Mouse (Mus musculus): ENCODE measurements around the gene Atp9a. TPM values are rescaled to one million over a fixed set of nuclear protein-coding genes. Genes with fewer than 3 reads are reported as not detected.

Atp9a gene
- polyA plus RNA-seq, 1 experiment from 2014 or later, result 19.5 TPM

DNA sequence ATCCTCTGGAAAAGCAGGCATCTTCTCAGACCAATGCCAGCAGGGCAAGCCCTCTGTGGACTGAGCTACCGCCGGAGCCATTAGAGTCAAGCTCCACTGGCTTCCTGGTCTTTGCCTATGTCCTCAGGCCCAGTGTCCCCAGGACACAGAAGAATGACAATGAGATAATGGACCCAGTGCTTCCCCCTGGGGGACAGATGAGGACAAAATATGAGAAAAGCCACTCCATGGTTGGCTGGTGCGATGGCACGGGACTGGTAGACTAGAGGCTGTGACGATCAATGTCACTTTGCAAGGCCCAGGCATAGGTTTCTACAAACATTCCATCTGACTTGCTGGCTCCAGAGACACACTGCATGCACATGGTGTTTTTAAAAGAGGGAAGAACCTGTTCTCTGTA, 149.2 kb downstream of the Atp9a start:
- Histone ChIP-seq H3K4me3 (ENCODE audit: low read depth, low read length) (no peak overlapping the region), H3K4me1 (ENCODE audit: insufficient read depth, low read depth, low read length) (no peaks in the 10 kb centered on the region), H3K9ac (replicated peaks; ENCODE audit: low read depth) (no peak overlapping the region), H3K4me2 (replicated peaks; ENCODE audit: low read depth, low read length) (no peak overlapping the region), H3K36me3 (ENCODE audit: insufficient read depth, low read length) (no peaks in the 10 kb centered on the region), H3K27me3 (replicated peaks; ENCODE audit: insufficient read depth, low read length) (0 out of 2 replicates have a peak, but pooled peaks cover 11% of the 10 kb centered on the region), H3K27ac (ENCODE audit: low read length) (no peak overlapping the region), H3K9me3 (ENCODE audit: low read length) (no peaks in the 10 kb centered on the region)
- ATAC-seq (no peak), DNase-seq (ENCODE audit: low spot score) (no peak)
- TF ChIP-seq CTCF (IDR thresholded peaks at IDR 0.05), result peak; percentile 50
- TF ChIP-seq EP300 (IDR thresholded peaks at IDR 0.05), result no peak
- WGBS, result 90% methylated on average over 5 of the region's 5 CpGs

DNA sequence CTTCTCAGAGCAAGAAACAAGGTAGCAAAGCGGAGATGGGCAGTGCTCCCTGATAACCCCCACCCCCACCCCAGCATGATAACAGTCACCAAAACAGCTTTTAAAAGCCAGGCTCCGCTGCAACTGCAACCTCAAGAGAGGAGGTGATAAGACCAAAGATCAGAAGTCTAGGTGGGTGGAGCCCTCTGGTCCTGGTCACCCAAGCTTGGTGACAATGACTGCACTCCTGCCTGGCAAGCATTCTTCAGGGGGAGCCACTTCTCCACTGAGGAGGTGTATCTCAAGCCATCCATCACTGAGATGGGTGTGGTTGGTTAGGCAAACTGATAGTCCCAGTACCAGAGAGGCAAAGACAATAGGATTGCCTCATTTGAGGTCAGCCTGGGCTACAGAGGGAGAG, 151.1 kb downstream of the Atp9a start:
- H3K27me3 ChIP-seq (replicated peaks; ENCODE audit: insufficient read depth, low read length), result 0 out of 2 replicates have a peak, but pooled peaks cover 12% of the 10 kb centered on the region
- no peaks in the 10 kb centered on the region for H3K4me1 ChIP-seq (ENCODE audit: insufficient read depth, low read depth, low read length)
- H3K4me3 ChIP-seq (ENCODE audit: low read depth, low read length), result no peak overlapping the region
- H3K4me2 ChIP-seq (replicated peaks; ENCODE audit: low read depth, low read length), result no peak overlapping the region
- WGBS, result 53% methylated on average over 2 of the region's 2 CpGs
- no peak overlapping the region for H3K9ac ChIP-seq (replicated peaks; ENCODE audit: low read depth)
- no peak for DNase-seq (ENCODE audit: low spot score)
- H3K27ac ChIP-seq (ENCODE audit: low read length), result no peak overlapping the region
- no peak for ATAC-seq
- H3K36me3 ChIP-seq (ENCODE audit: insufficient read depth, low read length), result no peaks in the 10 kb centered on the region
- TF ChIP-seq EP300 (IDR thresholded peaks at IDR 0.05) (no peak), CTCF (IDR thresholded peaks at IDR 0.05) (no peak)
- no peaks in the 10 kb centered on the region for H3K9me3 ChIP-seq (ENCODE audit: low read length)

DNA sequence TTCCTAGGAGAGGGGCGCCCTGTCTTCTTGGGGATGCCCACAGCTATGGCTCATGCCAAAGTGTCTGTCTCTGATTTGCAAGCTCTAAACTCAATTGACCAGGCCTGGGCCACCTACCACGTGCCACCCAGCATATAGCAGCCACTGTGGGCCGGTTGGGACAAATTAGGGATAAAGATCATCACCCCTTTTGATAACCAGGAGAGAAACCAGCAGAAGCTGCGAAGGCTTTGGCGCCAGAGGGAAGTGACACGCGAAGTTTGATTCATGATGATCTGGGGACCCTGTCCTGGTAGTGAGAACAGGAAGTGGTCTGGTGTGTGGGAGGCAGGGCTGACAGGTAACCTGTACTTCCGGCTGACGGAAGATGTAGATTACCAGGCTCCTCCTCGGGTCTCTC, 151.7 kb downstream of the Atp9a start:
- WGBS, result 31% methylated on average over 10 of the region's 10 CpGs
- TF ChIP-seq EP300 (IDR thresholded peaks at IDR 0.05), result no peak
- no peak for TF ChIP-seq CTCF (IDR thresholded peaks at IDR 0.05)
- Histone ChIP-seq H3K4me3 (ENCODE audit: low read depth, low read length) (peak overlapping the region; percentile 33; the same call in 1 of the 2 replicates), H3K4me1 (ENCODE audit: insufficient read depth, low read depth, low read length) (no peaks in the 10 kb centered on the region), H3K27me3 (replicated peaks; ENCODE audit: insufficient read depth, low read length) (0 out of 2 replicates have a peak, but pooled peaks cover 12% of the 10 kb centered on the region), H3K27ac (ENCODE audit: low read length) (no peak overlapping the region), H3K9me3 (ENCODE audit: low read length) (no peaks in the 10 kb centered on the region), H3K36me3 (ENCODE audit: insufficient read depth, low read length) (no peaks in the 10 kb centered on the region), H3K4me2 (replicated peaks; ENCODE audit: low read depth, low read length) (peak overlapping the region; percentile 71), H3K9ac (replicated peaks; ENCODE audit: low read depth) (no peak overlapping the region)
- ATAC-seq (no peak; the same call in 1 of the 2 replicates), DNase-seq (ENCODE audit: low spot score) (no peak)

DNA sequence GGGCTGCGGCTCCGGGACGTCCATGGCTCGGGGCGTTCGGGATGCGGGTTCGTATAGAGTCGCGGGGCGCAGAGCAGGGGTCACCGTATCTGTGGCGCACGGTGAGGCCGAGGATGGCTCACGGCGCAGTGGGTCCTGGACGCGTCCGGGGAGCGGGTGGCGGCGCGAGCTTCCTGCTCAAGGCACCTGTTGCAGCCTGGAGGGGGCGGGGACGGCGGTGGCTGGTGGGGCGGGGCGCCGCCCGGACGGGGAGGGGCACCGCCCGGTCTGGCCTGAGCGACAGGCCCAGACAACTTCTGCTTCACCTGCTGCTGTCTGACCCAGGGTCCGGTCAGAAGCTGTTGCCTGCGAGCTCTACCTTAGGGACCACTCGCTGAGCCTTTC, 152.0 kb downstream of the Atp9a start:
- Histone ChIP-seq H3K36me3 (ENCODE audit: insufficient read depth, low read length) (no peaks in the 10 kb centered on the region), H3K9me3 (ENCODE audit: low read length) (no peaks in the 10 kb centered on the region), H3K9ac (replicated peaks; ENCODE audit: low read depth) (no peak overlapping the region), H3K27me3 (replicated peaks; ENCODE audit: insufficient read depth, low read length) (0 out of 2 replicates have a peak, but pooled peaks cover 12% of the 10 kb centered on the region), H3K4me3 (ENCODE audit: low read depth, low read length) (peak overlapping the region; percentile 33), H3K4me2 (replicated peaks; ENCODE audit: low read depth, low read length) (peak overlapping the region; percentile 71), H3K27ac (ENCODE audit: low read length) (no peak overlapping the region), H3K4me1 (ENCODE audit: insufficient read depth, low read depth, low read length) (no peaks in the 10 kb centered on the region)
- ATAC-seq (peak; percentile 88), DNase-seq (ENCODE audit: low spot score) (peak; percentile 57)
- WGBS, result 1% methylated on average over 33 of the region's 38 CpGs
- TF ChIP-seq CTCF (IDR thresholded peaks at IDR 0.05) (no peak), EP300 (IDR thresholded peaks at IDR 0.05) (no peak)

DNA sequence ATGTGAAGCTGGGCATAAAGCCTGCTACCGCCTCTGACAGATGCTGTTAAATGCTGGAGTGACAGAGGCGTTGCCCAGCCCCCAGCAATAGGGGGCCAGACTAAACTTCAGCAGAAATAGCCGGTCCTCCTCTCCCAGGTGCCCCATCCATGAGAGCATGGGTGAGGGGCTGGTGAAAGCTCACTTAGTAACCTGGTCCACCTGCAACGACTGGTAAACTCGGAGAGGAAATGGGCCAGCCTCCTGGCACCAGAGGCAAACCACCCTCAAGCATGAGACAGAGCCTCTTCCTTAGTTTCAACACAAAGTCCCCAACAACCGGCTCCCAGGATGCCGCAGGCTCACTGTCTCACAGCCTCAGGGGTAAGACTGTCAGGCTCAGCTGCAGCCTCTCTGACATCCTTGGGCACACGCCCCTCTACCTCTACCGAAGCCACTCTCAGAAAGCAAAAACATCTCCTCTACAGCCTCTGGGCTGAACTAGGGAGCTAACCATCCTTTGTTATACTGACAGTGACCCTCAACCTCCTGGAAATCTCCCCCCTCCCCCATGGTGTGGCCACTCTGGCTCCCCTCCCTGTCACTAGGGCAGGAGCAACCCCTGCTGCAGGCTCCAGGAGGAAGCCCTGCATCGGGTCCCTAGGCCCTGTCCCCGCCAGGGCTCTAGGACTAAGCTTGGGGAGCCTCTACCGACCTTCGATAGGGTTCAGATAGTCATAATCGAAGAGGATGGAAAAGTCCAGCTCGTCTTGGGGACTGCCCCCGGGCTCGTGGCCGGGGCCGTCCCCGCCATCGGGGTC, 152.6 kb downstream of the Atp9a start:
- TF ChIP-seq EP300 (IDR thresholded peaks at IDR 0.05), result no peak
- TF ChIP-seq CTCF (IDR thresholded peaks at IDR 0.05), result no peak
- no peaks in the 10 kb centered on the region for H3K36me3 ChIP-seq (ENCODE audit: insufficient read depth, low read length)
- no peak overlapping the region for H3K27ac ChIP-seq (ENCODE audit: low read length)
- H3K4me2 ChIP-seq (replicated peaks; ENCODE audit: low read depth, low read length), result peak overlapping the region; percentile 71
- 0 out of 2 replicates have a peak, but pooled peaks cover 12% of the 10 kb centered on the region for H3K27me3 ChIP-seq (replicated peaks; ENCODE audit: insufficient read depth, low read length)
- ATAC-seq (peak; percentile 49), DNase-seq (ENCODE audit: low spot score) (no peak)
- 11% methylated on average over 21 of the region's 21 CpGs for WGBS
- peak overlapping the region; percentile 33 for H3K4me3 ChIP-seq (ENCODE audit: low read depth, low read length)
- no peaks in the 10 kb centered on the region for H3K9me3 ChIP-seq (ENCODE audit: low read length)
- no peaks in the 10 kb centered on the region for H3K4me1 ChIP-seq (ENCODE audit: insufficient read depth, low read depth, low read length)
- H3K9ac ChIP-seq (replicated peaks; ENCODE audit: low read depth), result no peak overlapping the region

DNA sequence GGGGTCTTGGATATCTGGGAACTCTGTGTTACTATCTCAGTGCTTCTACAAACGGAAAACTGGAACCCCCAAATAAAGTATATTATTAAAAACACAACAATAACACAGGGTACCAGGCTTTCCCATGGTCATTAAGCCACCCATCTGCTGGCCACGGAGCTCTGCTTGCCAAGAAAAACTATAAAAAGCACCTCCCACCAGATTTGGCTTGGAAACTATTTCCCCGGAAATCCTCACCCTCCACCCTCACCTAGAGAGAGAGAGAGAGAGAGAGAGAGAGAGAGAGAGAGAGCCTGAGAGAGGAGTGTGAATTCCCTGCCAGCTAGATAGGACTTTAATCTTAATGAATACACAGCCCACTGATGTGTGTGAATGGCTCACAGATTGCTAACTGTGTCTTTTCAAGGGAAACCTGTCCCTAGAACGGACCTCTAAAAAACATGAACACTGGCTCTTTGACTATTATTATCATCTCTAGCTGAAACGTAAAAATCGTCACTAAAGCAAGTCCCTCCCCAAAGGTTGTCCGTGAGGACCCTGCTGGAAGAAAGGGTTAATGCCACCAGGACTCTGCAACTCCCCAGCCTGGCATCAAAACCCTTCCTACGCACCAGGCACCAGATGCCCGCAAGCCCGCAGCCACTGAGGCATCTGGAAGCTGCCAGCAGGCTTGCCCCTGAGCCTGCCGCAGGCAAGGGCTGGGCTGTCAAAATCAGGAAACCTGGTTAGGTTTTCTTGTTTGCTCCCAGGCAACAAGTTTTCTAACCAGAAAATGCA, 153.4 kb downstream of the Atp9a start:
- TF ChIP-seq EP300 (IDR thresholded peaks at IDR 0.05) (no peak), CTCF (IDR thresholded peaks at IDR 0.05) (no peak)
- Histone ChIP-seq H3K4me1 (ENCODE audit: insufficient read depth, low read depth, low read length) (no peaks in the 10 kb centered on the region), H3K36me3 (ENCODE audit: insufficient read depth, low read length) (no peaks in the 10 kb centered on the region), H3K9me3 (ENCODE audit: low read length) (no peaks in the 10 kb centered on the region), H3K4me2 (replicated peaks; ENCODE audit: low read depth, low read length) (no peak overlapping the region), H3K4me3 (ENCODE audit: low read depth, low read length) (no peak overlapping the region), H3K27me3 (replicated peaks; ENCODE audit: insufficient read depth, low read length) (0 out of 2 replicates have a peak, but pooled peaks cover 12% of the 10 kb centered on the region), H3K27ac (ENCODE audit: low read length) (no peak overlapping the region), H3K9ac (replicated peaks; ENCODE audit: low read depth) (no peak overlapping the region)
- ATAC-seq (no peak), DNase-seq (ENCODE audit: low spot score) (no peak)
- 47% methylated on average over 11 of the region's 11 CpGs for WGBS
